Mouse (Mus musculus) embryonic facial prominence, embryonic 13.5 days (tissue): Measurements from ENCODE around the gene Rsc1a1. TPM values are rescaled to one million over a fixed set of nuclear protein-coding genes. Genes with fewer than 3 reads are reported as not detected.

ENCODE experiments used
- ATAC-seq: fragments of 200-750 bp; cut with Nextera tagmentation; 2 replicates; pipeline ENCODE4 v1.8.0; 2017; ENCODE audit warnings: low read depth; ENCODE audit not compliant: insufficient number of reproducible peaks, insufficient read depth, low FRiP score, low TSS enrichment
- H3K27ac ChIP-seq: fragments of 300-500 bp; sonication (generic); 2 replicates; pipeline ENCODE4 v1.5.1; 2015; ENCODE audit warnings: moderate library complexity, mild to moderate bottlenecking, inconsistent platforms
- H3K27me3 ChIP-seq: fragments of 300-500 bp; sonication (generic); 2 replicates; pipeline ENCODE4 v1.6.1; 2015; ENCODE audit warnings: mild to moderate bottlenecking, inconsistent platforms
- H3K36me3 ChIP-seq: fragments of 300-500 bp; sonication (generic); 2 replicates; pipeline ENCODE4 v1.6.1; 2015; ENCODE audit warnings: mild to moderate bottlenecking, inconsistent platforms
- H3K4me1 ChIP-seq: fragments of 300-500 bp; sonication (generic); 2 replicates; pipeline ENCODE4 v1.6.1; 2015; ENCODE audit warnings: inconsistent platforms
- H3K4me2 ChIP-seq: fragments of 300-500 bp; sonication (generic); 2 replicates; pipeline ENCODE4 v1.6.1; 2015; ENCODE audit warnings: moderate library complexity, mild to moderate bottlenecking, inconsistent platforms
- H3K4me3 ChIP-seq: fragments of 300-500 bp; sonication (generic); 2 replicates; pipeline ENCODE4 v1.5.1; 2015; ENCODE audit warnings: mild to moderate bottlenecking, inconsistent platforms
- H3K9ac ChIP-seq: fragments of 300-500 bp; sonication (generic); 2 replicates; pipeline ENCODE4 v1.6.1; 2015; ENCODE audit warnings: mild to moderate bottlenecking, inconsistent platforms
- H3K9me3 ChIP-seq: fragments of 300-500 bp; sonication (generic); 2 replicates; pipeline ENCODE4 v1.6.1; 2016; ENCODE audit warnings: inconsistent platforms
- WGBS: fragments of 180-500 bp; shearing (Covaris S2); methylation state at CpG from one replicate; pipeline ENCODE4 v1.1.7; 2015; ENCODE audit warnings: mixed read lengths; 5-methylcytosine and 5-hydroxymethylcytosine counted together
- polyA plus RNA-seq: library from polyadenylated mRNA; unstranded; fragments of >200 nt; fragmentation: Nextera tagmentation; extraction: Ambion mirVana; gene quantifications from 2 replicates; pipeline ENCODE4 v1.2.1, GENCODE M21; 2015

The Rsc1a1 gene
- polyA plus RNA-seq, 1 experiment from 2014 or later = not detected

DNA sequence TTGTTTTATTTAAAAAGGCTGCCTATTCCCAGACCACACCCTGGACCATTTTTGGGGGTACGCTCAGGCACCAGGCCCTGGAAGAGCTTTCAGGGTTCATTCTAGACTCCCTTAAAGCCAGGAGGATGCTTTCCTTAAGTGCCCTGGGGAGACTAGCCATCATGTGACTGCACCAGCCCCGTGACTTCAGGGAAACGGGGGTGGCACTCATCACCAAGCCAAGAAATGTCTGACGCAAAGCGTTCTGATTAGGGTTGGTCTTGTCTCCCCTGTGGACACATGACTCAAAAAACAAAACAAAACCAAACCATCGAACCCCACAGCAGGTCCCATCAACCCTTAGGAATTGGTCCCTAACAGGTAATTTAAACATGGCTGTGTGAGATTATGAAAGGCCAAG, 34.1 kb downstream of the Rsc1a1 start:
- Histone ChIP-seq H3K4me1 (peaks cover 21% of the 10 kb centered on the region), H3K4me2 (no peak overlapping the region), H3K4me3 (no peak overlapping the region), H3K36me3 (peaks cover 51% of the 10 kb centered on the region), H3K27ac (peak overlapping the region; percentile 17; the same call in 1 of the 2 replicates), H3K9ac (no peak overlapping the region), H3K27me3 (no peaks in the 10 kb centered on the region), H3K9me3 (no peaks in the 10 kb centered on the region)
- ATAC-seq = no peak
- 78% methylated on average over 6 of the region's 6 CpGs for WGBS

GRCm38 (mm10) chr4:141649244-141649643, 36.2 kb downstream of the Rsc1a1 start:
- 76% methylated on average over 6 of the region's 6 CpGs for WGBS
- no peak for ATAC-seq
- Histone ChIP-seq H3K27ac (peak overlapping the region; percentile 74), H3K9me3 (no peaks in the 10 kb centered on the region), H3K9ac (no peak overlapping the region), H3K4me3 (no peak overlapping the region), H3K27me3 (no peaks in the 10 kb centered on the region), H3K4me1 (peaks cover 20% of the 10 kb centered on the region), H3K36me3 (peaks cover 40% of the 10 kb centered on the region), H3K4me2 (no peak overlapping the region)

- ATAC-seq = no peak
- Histone ChIP-seq H3K27me3 (no peaks in the 10 kb centered on the region), H3K9ac (no peak overlapping the region), H3K9me3 (no peaks in the 10 kb centered on the region), H3K27ac (peak overlapping the region; percentile 45; the same call in 1 of the 2 replicates), H3K4me2 (no peak overlapping the region), H3K4me1 (peaks cover 27% of the 10 kb centered on the region), H3K4me3 (no peak overlapping the region), H3K36me3 (peaks cover 33% of the 10 kb centered on the region)
- 91% methylated on average over 5 of the region's 5 CpGs for WGBS
Measured at GRCm38 (mm10) chr4:141648262-141648661, 37.1 kb downstream of the Rsc1a1 start.

- WGBS = 94% methylated on average over 3 of the region's 3 CpGs
- Histone ChIP-seq H3K27me3 (no peaks in the 10 kb centered on the region), H3K4me1 (peaks cover 27% of the 10 kb centered on the region), H3K27ac (no peak overlapping the region), H3K4me3 (no peak overlapping the region), H3K9ac (no peak overlapping the region), H3K9me3 (no peaks in the 10 kb centered on the region), H3K4me2 (no peak overlapping the region), H3K36me3 (peaks cover 30% of the 10 kb centered on the region)
- no peak for ATAC-seq
Measured at GRCm38 (mm10) chr4:141647187-141647586, 38.2 kb downstream of the Rsc1a1 start.

GRCm38 (mm10) chr4:141645988-141646387, 39.4 kb downstream of the Rsc1a1 start:
- ATAC-seq = no peak

DNA sequence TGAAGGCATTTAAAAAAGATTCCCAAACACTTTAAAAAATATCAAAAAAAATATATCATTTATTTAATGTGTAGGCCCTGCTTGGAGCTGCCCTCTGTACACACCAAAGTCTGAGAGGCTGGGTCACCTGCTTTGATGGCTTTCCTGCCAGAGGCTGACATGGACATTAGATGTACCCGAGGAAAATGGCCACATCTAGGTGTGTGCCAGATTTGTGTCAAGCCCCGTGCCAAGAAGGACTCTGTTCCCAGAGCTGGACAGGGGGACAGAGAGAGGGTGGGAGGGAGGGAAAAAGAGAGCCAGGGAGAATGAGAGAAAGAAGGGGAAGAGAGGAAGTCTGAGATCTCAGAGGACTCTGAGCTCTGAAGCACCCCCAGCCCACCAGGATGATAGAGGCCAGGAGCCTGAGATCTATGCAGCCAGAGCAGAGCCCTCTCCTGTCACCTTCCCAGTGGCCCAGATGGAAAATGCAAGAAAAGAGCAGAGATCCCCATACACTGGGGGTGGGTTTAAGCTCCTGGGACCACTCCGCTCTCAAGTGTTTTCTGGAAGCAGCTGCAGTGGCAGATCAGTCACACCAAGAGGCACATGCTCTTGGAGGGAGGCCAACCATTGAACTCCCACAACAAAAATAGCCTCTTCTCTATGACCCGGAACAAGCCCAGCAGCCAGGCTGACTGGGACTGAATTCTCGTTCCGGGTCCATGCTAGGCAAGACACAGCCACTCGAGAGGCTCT, 42.1 kb downstream of the Rsc1a1 start:
- Histone ChIP-seq H3K27me3 (no peaks in the 10 kb centered on the region), H3K9me3 (no peaks in the 10 kb centered on the region), H3K9ac (peak overlapping the region; percentile 21; the same call in 1 of the 2 replicates), H3K4me1 (peaks cover 9% of the 10 kb centered on the region), H3K4me2 (no peak overlapping the region), H3K4me3 (no peak overlapping the region), H3K27ac (peak overlapping the region; percentile 56), H3K36me3 (peaks cover 48% of the 10 kb centered on the region)
- ATAC-seq = no peak
- 59% methylated on average over 7 of the region's 7 CpGs for WGBS

More at GRCm38 (mm10) chr4:141645988-141646387, 39.4 kb downstream of the Rsc1a1 start:
- Histone ChIP-seq H3K36me3 (peaks cover 32% of the 10 kb centered on the region), H3K4me3 (no peak overlapping the region), H3K9me3 (no peaks in the 10 kb centered on the region), H3K27ac (no peak overlapping the region), H3K4me2 (no peak overlapping the region), H3K4me1 (peaks cover 23% of the 10 kb centered on the region), H3K27me3 (no peaks in the 10 kb centered on the region), H3K9ac (no peak overlapping the region)
- WGBS = 91% methylated on average over 8 of the region's 8 CpGs

GRCm38 (mm10) chr4:141641961-141642811, 43.2 kb downstream of the Rsc1a1 start:
- Histone ChIP-seq H3K36me3 (peaks cover 54% of the 10 kb centered on the region), H3K4me3 (no peak overlapping the region), H3K27me3 (no peaks in the 10 kb centered on the region), H3K27ac (no peak overlapping the region), H3K4me2 (no peak overlapping the region), H3K9ac (peak overlapping the region; percentile 40; the same call in 1 of the 2 replicates), H3K4me1 (peaks cover 9% of the 10 kb centered on the region), H3K9me3 (no peaks in the 10 kb centered on the region)
- no peak for ATAC-seq
- WGBS = 90% methylated on average over 25 of the region's 25 CpGs

DNA sequence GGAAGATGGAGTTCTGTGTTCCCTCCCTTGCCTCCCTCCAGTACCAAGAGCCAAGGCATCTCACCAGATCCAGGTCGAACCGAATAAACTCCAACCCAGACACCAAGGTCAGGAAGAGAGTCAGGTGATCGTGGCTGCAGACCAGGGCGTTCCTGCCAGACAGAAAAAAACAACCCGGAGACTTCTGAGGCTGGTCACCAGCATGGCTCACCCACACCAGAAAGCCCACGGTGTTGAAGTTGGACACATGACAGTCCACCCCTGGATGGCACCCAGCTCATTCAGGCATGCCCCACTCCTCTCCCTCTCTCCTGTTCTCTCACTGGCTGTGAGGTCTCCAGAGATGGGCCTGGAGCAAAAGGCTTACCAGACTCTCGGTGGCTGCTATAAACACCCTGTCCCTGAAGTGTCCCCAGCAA, 44.0 kb downstream of the Rsc1a1 start:
- Histone ChIP-seq H3K4me3 (no peak overlapping the region), H3K4me2 (no peak overlapping the region), H3K4me1 (peaks cover 9% of the 10 kb centered on the region), H3K36me3 (peaks cover 59% of the 10 kb centered on the region), H3K27me3 (no peaks in the 10 kb centered on the region), H3K27ac (no peak overlapping the region), H3K9ac (no peak overlapping the region), H3K9me3 (no peaks in the 10 kb centered on the region)
- no peak for ATAC-seq
- WGBS = 88% methylated on average over 7 of the region's 7 CpGs

DNA sequence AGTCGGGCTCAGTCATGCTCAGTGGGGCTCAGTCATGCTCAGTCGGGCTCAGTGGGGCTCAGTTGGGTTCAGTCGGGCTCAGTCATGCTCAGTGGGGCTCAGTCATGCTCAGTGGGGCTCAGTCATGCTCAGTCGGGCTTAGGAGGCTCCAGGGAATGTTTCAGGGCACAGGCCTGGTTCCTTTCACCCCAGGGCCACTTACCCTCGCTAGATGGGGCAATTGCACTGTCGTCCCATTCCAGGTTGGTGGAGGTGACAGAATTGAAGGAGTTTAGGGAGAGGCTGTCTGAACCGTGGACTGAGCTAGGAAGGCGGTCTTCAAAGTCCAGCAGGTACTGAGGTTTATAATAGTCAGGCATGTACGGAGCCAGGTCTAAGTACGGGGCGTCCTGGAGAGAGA, 45.9 kb downstream of the Rsc1a1 start:
- H3K27me3 ChIP-seq = no peaks in the 10 kb centered on the region
- peaks cover 9% of the 10 kb centered on the region for H3K4me1 ChIP-seq
- H3K9ac ChIP-seq = no peak overlapping the region
- no peak overlapping the region for H3K4me3 ChIP-seq
- no peak for ATAC-seq
- H3K4me2 ChIP-seq = no peak overlapping the region
- H3K9me3 ChIP-seq = no peaks in the 10 kb centered on the region
- H3K36me3 ChIP-seq = peaks cover 77% of the 10 kb centered on the region
- no peak overlapping the region for H3K27ac ChIP-seq
- WGBS = 64% methylated on average over 11 of the region's 11 CpGs

DNA sequence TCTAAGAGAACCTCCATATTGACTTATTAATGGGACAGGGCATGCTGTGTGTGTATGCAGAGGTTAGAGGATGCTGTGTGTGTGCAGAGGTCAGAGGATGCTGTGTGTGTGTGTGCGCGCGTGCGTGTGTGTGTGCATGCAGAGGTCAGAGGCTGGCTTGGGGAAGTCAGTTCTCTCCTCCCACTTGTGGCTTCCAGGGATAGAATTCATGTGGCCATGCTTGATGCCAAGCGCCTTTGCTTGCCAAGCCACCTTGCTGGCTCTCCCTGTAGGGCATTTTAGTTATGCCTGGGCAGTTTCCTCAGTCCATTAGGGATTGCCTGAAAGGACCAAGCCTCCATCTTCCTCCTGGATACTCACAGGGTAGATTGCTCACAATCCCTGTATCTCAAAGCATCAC, 48.7 kb downstream of the Rsc1a1 start:
- no peak overlapping the region for H3K4me3 ChIP-seq
- H3K27ac ChIP-seq = no peak overlapping the region
- no peaks in the 10 kb centered on the region for H3K27me3 ChIP-seq
- no peak overlapping the region for H3K9ac ChIP-seq
- no peak for ATAC-seq
- H3K4me1 ChIP-seq = no peaks in the 10 kb centered on the region
- no peaks in the 10 kb centered on the region for H3K9me3 ChIP-seq
- H3K4me2 ChIP-seq = no peak overlapping the region
- WGBS = 94% methylated on average over 5 of the region's 5 CpGs
- H3K36me3 ChIP-seq = peaks cover 95% of the 10 kb centered on the region

DNA sequence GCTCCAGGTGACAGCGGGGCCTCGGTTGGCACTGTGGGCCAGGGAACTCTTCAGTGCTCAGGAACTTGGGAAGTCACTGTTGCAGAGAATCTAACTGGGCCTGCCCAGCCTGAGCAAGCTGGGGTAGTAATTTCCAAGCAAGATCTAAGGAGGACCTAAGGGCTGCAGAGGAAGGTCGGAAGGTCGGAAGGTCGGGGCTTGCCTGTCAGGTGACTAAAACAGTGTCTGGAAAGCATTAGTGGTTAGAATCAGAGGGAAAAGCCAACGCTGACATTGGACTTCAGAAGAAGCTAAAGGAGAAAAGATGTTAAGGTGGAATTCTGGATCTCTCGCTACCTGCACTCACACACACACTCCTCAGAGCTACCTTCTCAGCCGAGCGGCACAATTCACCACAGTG, 49.4 kb downstream of the Rsc1a1 start:
- 43% methylated on average over 9 of the region's 9 CpGs for WGBS
- Histone ChIP-seq H3K4me2 (no peak overlapping the region), H3K27ac (no peak overlapping the region), H3K9me3 (no peaks in the 10 kb centered on the region), H3K4me3 (no peak overlapping the region), H3K4me1 (no peaks in the 10 kb centered on the region), H3K27me3 (no peaks in the 10 kb centered on the region), H3K36me3 (peaks cover 95% of the 10 kb centered on the region), H3K9ac (no peak overlapping the region)
- ATAC-seq = no peak
